Mouse (Mus musculus) liver, embryonic 14.5 days (tissue): ENCODE measurements around the gene Ndufaf8. TPM values are rescaled to one million over a fixed set of nuclear protein-coding genes. Genes with fewer than 3 reads are reported as not detected.

Experiments
- ATAC-seq: fragments of 200-750 bp; cut with Nextera tagmentation; 2 replicates; pipeline ENCODE4 v1.8.0; 2017; ENCODE audit warnings: moderate number of reproducible peaks, mild to moderate bottlenecking, moderate library complexity; ENCODE audit not compliant: insufficient read depth
- DNase-seq, 3 experiments: peaks; one replicate each; pipeline ENCODE4 v3.0.0-alpha.2; 2012 to 2013; ENCODE audit warnings: low read depth in 3 of 3, low spot score in 3 of 3
- H3K27ac ChIP-seq: fragments of 300-500 bp; sonication (generic); 2 replicates; pipeline ENCODE4 v1.5.1; 2014; ENCODE audit warnings: moderate library complexity, mild to moderate bottlenecking, control low read depth, inconsistent platforms
- H3K27me3 ChIP-seq: fragments of 300-500 bp; sonication (generic); 2 replicates; pipeline ENCODE4 v1.6.1; 2014; ENCODE audit warnings: mild to moderate bottlenecking, low read length, moderate library complexity; ENCODE audit not compliant: control insufficient read depth, insufficient read depth
- H3K36me3 ChIP-seq: fragments of 300-500 bp; sonication (generic); replicated peaks from 2 replicates; pipeline ENCODE4 v1.6.1; 2014; ENCODE audit warnings: low read depth; ENCODE audit not compliant: control insufficient read depth, insufficient read depth
- H3K4me1 ChIP-seq, 2 experiments: fragments of 200-500 bp in 1 of 2; fragments of 300-500 bp in 1 of 2; sonication (generic) in 1 of 2; replicated peaks; 2 replicates each; pipeline ENCODE4 v1.6.1; 2012 to 2014; ENCODE audit warnings: antibody characterized with exemption in 1 of 2, inconsistent platforms in 1 of 2, low read length in 1 of 2; ENCODE audit not compliant: control insufficient read depth in 2 of 2, insufficient read depth in 2 of 2
- H3K4me2 ChIP-seq: fragments of 300-500 bp; sonication (generic); 2 replicates; pipeline ENCODE4 v1.6.1; 2014; ENCODE audit warnings: low read depth, mild to moderate bottlenecking, control low read depth, moderate library complexity
- H3K4me3 ChIP-seq, 2 experiments: fragments of 200-500 bp in 1 of 2; fragments of 300-500 bp in 1 of 2; sonication (generic) in 1 of 2; 2 replicates each; pipeline ENCODE4 v1.5.1; 2012 to 2014; ENCODE audit warnings: low read depth in 2 of 2, low read length in 2 of 2, mild to moderate bottlenecking in 2 of 2, control low read depth in 1 of 2, inconsistent platforms in 1 of 2, moderate library complexity in 1 of 2; ENCODE audit not compliant: insufficient read depth in 1 of 2
- H3K9ac ChIP-seq: fragments of 300-500 bp; sonication (generic); replicated peaks from 2 replicates; pipeline ENCODE4 v1.6.1; 2014; ENCODE audit warnings: mild to moderate bottlenecking, control low read depth, moderate library complexity
- H3K9me3 ChIP-seq: fragments of 300-500 bp; sonication (generic); 2 replicates; pipeline ENCODE4 v1.6.1; 2016; ENCODE audit warnings: low read length, mixed read lengths; ENCODE audit not compliant: control insufficient read depth
- CTCF ChIP-seq: IDR thresholded peaks from 2 replicates; pipeline ENCODE4 v1.5.1; 2016; ENCODE audit warnings: antibody characterized with exemption, low read depth, control low read depth
- EP300 ChIP-seq: IDR thresholded peaks from 2 replicates; pipeline ENCODE4 v1.6.1; 2016; ENCODE audit warnings: antibody characterized with exemption, low read depth
- WGBS: fragments of 180-500 bp; shearing (Covaris S2); extraction: QIAGEN DNeasy Blood & Tissue Kit; methylation state at CpG from one replicate; pipeline ENCODE4 v1.1.7; 2014; ENCODE audit not compliant: insufficient replicate concordance; 5-methylcytosine and 5-hydroxymethylcytosine counted together
- polyA plus RNA-seq, 2 experiments: library from polyadenylated mRNA; depleted of rRNA in 1 of 2; stranded (reverse) in 1 of 2; unstranded in 1 of 2; fragments of >200 nt; fragmentation: Nextera tagmentation in 1 of 2; extraction: Ambion mirVana in 1 of 2; gene quantifications; 2 replicates each; pipeline versions ENCODE4 v1.2.1 to v1.2.3; 2012 to 2014

Gene Ndufaf8
- polyA plus RNA-seq, 2 experiments: 20.3 to 52.9 TPM

GRCm38 (mm10) chr11:120140255-120140654 is 41.5 kb downstream of the Ndufaf8 start:
- ATAC-seq (no peak), DNase-seq (no peak)
- Histone ChIP-seq H3K36me3 (peaks cover 2% of the 10 kb centered on the region; the same call in 1 of the 2 replicates), H3K27me3 (no peaks in the 10 kb centered on the region), H3K4me1 (peaks cover 24 to 53% of the 10 kb centered on the region in 2 experiments), H3K4me3 (no peak overlapping the region), H3K4me2 (no peak overlapping the region), H3K9me3 (no peaks in the 10 kb centered on the region), H3K9ac (no peak overlapping the region), H3K27ac (no peak overlapping the region)
- no peak for TF ChIP-seq CTCF
- no peak for TF ChIP-seq EP300
- WGBS: 69% methylated on average over 6 of the region's 6 CpGs

DNA sequence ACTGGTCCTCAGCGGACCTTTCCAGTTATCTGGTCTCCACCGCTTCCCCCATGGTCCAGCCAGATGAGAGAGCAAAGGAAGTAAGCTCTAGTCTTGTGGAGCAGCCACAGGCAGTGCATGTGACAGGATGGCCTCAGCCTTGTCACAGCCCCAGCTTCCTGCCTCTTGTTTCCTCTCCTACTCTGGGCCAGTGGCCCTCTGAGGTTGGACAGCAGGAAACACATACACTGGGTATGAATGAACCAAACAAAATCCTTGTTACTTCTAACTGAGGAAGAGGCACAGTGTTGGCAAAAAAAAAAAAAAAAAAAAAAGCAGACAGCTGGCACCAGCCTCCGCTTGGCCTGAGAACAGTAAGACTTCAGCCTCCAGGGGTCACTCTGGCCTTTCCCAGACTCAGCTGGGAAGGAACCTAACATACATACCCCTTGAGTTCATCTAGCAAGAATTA is 43.9 kb downstream of the Ndufaf8 start:
- no peak for TF ChIP-seq EP300
- peak; percentile 24 for TF ChIP-seq CTCF
- Histone ChIP-seq H3K4me2 (no peak overlapping the region), H3K9ac (no peak overlapping the region), H3K4me1 (peaks cover 12 to 32% of the 10 kb centered on the region in 2 experiments), H3K9me3 (no peaks in the 10 kb centered on the region), H3K27me3 (no peaks in the 10 kb centered on the region), H3K4me3 (no peak overlapping the region), H3K27ac (no peak overlapping the region), H3K36me3 (no peaks in the 10 kb centered on the region)
- WGBS: 44% methylated on average over 3 of the region's 3 CpGs
- peak in 1 of 3 experiments; percentile 38 for DNase-seq
- ATAC-seq: peak; percentile 70

DNA sequence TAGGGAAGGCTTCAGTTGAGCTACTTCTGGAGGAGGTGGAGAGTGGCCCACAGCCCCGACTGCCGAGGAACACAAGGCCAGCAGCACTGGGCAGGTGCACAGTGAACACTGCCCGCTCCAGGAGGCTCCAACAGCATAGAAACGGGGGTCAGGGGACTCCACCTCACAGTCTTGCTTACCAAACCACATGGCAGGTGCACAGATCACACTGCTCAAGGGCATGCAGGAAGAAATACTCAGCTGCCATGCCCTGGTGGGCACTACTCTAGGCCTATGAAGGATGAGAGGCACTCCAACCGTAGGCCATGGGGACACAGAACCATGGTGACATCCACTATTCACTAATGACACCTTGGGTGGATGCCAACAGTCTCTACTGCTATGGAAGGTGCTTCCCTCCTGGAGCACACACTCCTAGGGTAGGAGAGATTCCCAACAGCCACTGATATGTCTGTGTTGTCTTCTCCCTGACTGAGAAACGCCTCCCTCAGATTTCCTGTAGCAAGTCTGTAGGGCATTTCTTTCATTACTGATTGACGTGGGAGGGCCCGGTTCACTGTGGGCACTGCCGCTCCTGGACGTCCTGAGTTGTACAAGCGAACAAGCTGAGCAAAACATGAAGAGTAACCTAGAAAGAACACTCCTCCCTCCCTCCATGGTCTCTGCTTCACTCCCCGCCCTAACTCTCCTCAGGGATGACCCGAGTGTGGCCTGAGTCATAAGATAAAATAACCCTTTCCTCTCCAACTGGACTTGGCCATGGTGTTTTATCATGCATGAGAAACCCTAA is 45.2 kb downstream of the Ndufaf8 start:
- Histone ChIP-seq H3K4me3 (no peak overlapping the region), H3K4me1 (peaks cover 4 to 21% of the 10 kb centered on the region in 2 experiments; a peak in 3 of 4 replicates), H3K9me3 (no peaks in the 10 kb centered on the region), H3K9ac (no peak overlapping the region), H3K4me2 (no peak overlapping the region), H3K36me3 (no peaks in the 10 kb centered on the region), H3K27me3 (no peaks in the 10 kb centered on the region), H3K27ac (no peak overlapping the region)
- 64% methylated on average over 13 of the region's 13 CpGs for WGBS
- DNase-seq: no peak
- ATAC-seq: no peak
- no peak for TF ChIP-seq CTCF
- TF ChIP-seq EP300: no peak

DNA sequence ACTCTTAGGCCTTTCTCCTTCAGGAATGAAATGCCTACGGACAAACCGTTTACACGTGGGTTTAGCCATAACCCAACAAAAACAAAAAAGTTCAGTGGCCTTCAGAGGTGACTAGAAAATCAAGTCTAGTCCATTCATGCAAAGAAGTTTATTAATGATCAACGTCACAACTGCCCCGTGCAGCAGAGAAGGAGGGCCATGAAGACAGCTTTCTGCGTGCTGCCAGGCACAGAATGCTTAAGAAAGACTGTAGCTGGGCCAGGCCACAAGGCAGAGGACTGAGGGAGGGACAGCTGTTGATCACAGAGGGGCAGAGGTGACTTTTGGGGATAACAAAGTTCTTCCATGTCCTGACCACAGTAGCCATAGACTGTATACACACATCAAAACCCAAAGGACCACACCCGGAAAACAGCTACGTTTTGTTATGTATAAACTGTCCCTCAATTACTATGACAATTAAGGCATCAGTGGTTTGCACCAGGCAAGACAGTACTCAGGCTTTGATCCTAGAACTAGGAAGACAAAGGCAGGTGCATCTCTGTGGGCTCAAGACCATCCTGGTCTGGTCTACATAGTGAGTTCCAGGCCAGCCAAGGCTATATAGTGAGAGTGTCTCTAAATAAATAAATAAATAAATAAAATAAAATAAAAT is 49.6 kb downstream of the Ndufaf8 start:
- H3K4me2 ChIP-seq: no peak overlapping the region
- 77% methylated on average over 8 of the region's 8 CpGs for WGBS
- TF ChIP-seq CTCF (no peak), EP300 (no peak)
- no peak overlapping the region for H3K4me3 ChIP-seq
- peaks cover 18 to 21% of the 10 kb centered on the region in 2 experiments for H3K4me1 ChIP-seq
- H3K27me3 ChIP-seq: no peaks in the 10 kb centered on the region
- no peaks in the 10 kb centered on the region for H3K9me3 ChIP-seq
- ATAC-seq (no peak), DNase-seq (no peak)
- H3K27ac ChIP-seq: no peak overlapping the region
- no peaks in the 10 kb centered on the region for H3K36me3 ChIP-seq
- H3K9ac ChIP-seq: no peak overlapping the region
